Mouse (Mus musculus) thymus, adult 2 months (tissue): ENCODE results near the gene Gpr35.

Source experiments
- CTCF ChIP-seq: fragments of 200-500 bp; IDR thresholded peaks from 2 replicates; pipeline ENCODE4 v1.5.1; 2012; ENCODE audit warnings: mild to moderate bottlenecking, control low read depth, low read length, moderate library complexity, borderline replicate concordance; ENCODE audit not compliant: control insufficient read depth, poor library complexity, insufficient read depth; ENCODE audit errors: extremely low read depth
- POLR2A ChIP-seq: fragments of 200-500 bp; IDR thresholded peaks from 2 replicates; pipeline ENCODE4 v1.6.1; 2012; ENCODE audit warnings: mild to moderate bottlenecking, low read length, control low read depth, moderate library complexity; ENCODE audit not compliant: control insufficient read depth, poor library complexity, insufficient read depth; ENCODE audit errors: extremely low read depth

DNA sequence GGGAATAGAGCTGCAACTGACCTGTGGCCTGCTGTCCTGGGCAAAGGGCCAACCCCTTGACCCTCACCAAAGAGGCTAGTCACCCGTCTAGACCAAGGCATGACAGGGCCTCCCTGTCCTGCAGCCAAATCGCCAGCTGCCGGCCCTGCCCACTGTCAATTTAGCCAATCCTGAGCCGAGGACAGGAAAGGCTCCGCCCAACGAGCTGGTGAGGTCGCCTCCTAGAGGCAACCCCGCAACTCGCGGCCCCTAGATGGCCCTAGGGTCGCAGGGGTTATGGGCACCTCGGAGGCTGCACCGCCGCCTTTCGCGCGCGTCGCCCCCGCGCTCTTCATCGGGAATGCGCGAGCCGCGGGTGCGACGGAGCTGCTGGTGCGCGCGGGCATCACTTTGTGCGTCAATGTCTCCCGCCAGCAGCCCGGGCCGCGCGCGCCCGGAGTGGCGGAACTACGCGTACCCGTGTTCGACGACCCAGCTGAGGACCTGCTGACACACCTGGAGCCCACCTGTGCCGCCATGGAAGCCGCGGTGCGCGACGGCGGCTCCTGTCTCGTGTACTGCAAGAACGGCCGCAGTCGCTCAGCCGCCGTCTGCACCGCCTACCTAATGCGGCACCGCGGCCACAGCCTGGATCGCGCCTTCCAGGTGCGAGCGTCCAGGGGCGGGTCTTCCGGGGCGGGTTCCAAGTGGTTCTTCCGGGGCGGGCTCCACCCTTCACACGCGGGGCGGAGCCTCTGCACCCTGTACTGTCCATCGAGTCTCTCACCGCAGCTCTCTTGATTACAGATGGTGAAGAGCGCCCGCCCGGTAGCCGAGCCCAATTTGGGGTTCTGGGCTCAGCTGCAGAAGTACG lies 43.7 kb upstream of the Gpr35 start, which contains the start of gene Dusp28:
- TF ChIP-seq POLR2A = peak; percentile 84
- peak; percentile 55; the same call in 1 of the 2 replicates for TF ChIP-seq CTCF
